Mouse (Mus musculus): Measurements from ENCODE around the gene Mycs. TPM values are rescaled to one million over a fixed set of nuclear protein-coding genes. Genes with fewer than 3 reads are reported as not detected.

Gene Mycs
- not detected for total RNA-seq (2021)

GRCm38 (mm10) chrX:5469165-5469564 lies at the start of gene Mycs:
Gene Mycs, minus strand, starts transcription at chrX:5469265.
- no peak for DNase-seq
- intact Hi-C loops (cut with DNase I) = no loop called here

GRCm38 (mm10) chrX:5468022-5468421 lies 1.0 kb downstream of the Mycs start:
- intact Hi-C loops (cut with DNase I) = no loop called here
- DNase-seq = no peak

Other genes starting within 250 kb of the Mycs start
- not detected for gene Btbd35f7, start 199.8 kb upstream of the Mycs start, total RNA-seq (2021)